Mouse (Mus musculus) midbrain, embryonic 15.5 days (tissue): ENCODE measurements around the gene Adat2. TPM values are rescaled to one million over a fixed set of nuclear protein-coding genes. Genes with fewer than 3 reads are reported as not detected.

ENCODE experiments used
- ATAC-seq: fragments of 200-750 bp; cut with Nextera tagmentation; replicated peaks from 2 replicates; pipeline ENCODE4 v1.8.0; 2017; ENCODE audit warnings: moderate TSS enrichment
- H3K27ac ChIP-seq: fragments of 300-500 bp; sonication (generic); 2 replicates; pipeline ENCODE4 v1.5.1; 2015; ENCODE audit warnings: mild to moderate bottlenecking, inconsistent platforms
- H3K27me3 ChIP-seq: fragments of 300-500 bp; sonication (generic); replicated peaks from 2 replicates; pipeline ENCODE4 v1.6.1; 2015; ENCODE audit warnings: inconsistent platforms
- H3K36me3 ChIP-seq: fragments of 300-500 bp; sonication (generic); replicated peaks from 2 replicates; pipeline ENCODE4 v1.6.1; 2015; ENCODE audit warnings: inconsistent platforms
- H3K4me1 ChIP-seq: fragments of 300-500 bp; sonication (generic); 2 replicates; pipeline ENCODE4 v1.6.1; 2015; ENCODE audit warnings: inconsistent platforms
- H3K4me2 ChIP-seq: fragments of 300-500 bp; sonication (generic); 2 replicates; pipeline ENCODE4 v1.6.1; 2015; ENCODE audit warnings: inconsistent platforms, mild to moderate bottlenecking, moderate library complexity
- H3K4me3 ChIP-seq: fragments of 300-500 bp; sonication (generic); 2 replicates; pipeline ENCODE4 v1.5.1; 2015; ENCODE audit warnings: mild to moderate bottlenecking, inconsistent platforms
- H3K9ac ChIP-seq: fragments of 300-500 bp; sonication (generic); 2 replicates; pipeline ENCODE4 v1.6.1; 2015; ENCODE audit warnings: mild to moderate bottlenecking, inconsistent platforms
- H3K9me3 ChIP-seq: fragments of 300-500 bp; sonication (generic); 2 replicates; pipeline ENCODE4 v1.6.1; 2016; ENCODE audit warnings: inconsistent platforms
- WGBS: fragments of 180-500 bp; shearing (Covaris S2); methylation state at CpG from one replicate; pipeline ENCODE4 v1.1.7; 2015; ENCODE audit warnings: mixed read lengths; 5-methylcytosine and 5-hydroxymethylcytosine counted together
- polyA plus RNA-seq: library from polyadenylated mRNA; unstranded; fragments of >200 nt; fragmentation: Nextera tagmentation; extraction: Ambion mirVana; gene quantifications from 2 replicates; pipeline ENCODE4 v1.2.1, GENCODE M21; 2015

The Adat2 gene
- polyA plus RNA-seq: 1.5 and 2.0 TPM in 2 replicates

- under 1% methylated on average over 50 of the region's 51 CpGs for WGBS
- Histone ChIP-seq H3K9ac (peak within 1 kb of the TSS; percentile 77), H3K4me3 (peak within 1 kb of the TSS; percentile 71), H3K4me1 (peaks cover 15% of the 10 kb centered on the region), H3K27me3 (no peaks in the 10 kb centered on the region), H3K9me3 (no peaks in the 10 kb centered on the region), H3K4me2 (peak within 1 kb of the TSS; percentile 68), H3K36me3 (no peaks in the 10 kb centered on the region), H3K27ac (peak within 1 kb of the TSS; percentile 81)
- ATAC-seq: peak; percentile 97
Measured at GRCm38 (mm10) chr10:13552646-13553497, at the start of gene Adat2, which contains the start of gene Pex3. Adat2 (plus strand) TSS chr10:13552894. Pex3 (minus strand) TSS chr10:13553142.

- H3K27me3 ChIP-seq: no peaks in the 10 kb centered on the region
- no peak overlapping the region for H3K27ac ChIP-seq
- 85% methylated on average over 4 of the region's 4 CpGs for WGBS
Measured at GRCm38 (mm10) chr10:13521857-13522256, 30.8 kb upstream of the Adat2 start.

GRCm38 (mm10) chr10:13528155-13528554 is 24.5 kb upstream of the Adat2 start:
- 90% methylated on average over 4 of the region's 4 CpGs for WGBS
- H3K9me3 ChIP-seq: no peaks in the 10 kb centered on the region
- H3K9ac ChIP-seq: no peak overlapping the region
- ATAC-seq: no peak
- no peaks in the 10 kb centered on the region for H3K4me1 ChIP-seq
- H3K4me2 ChIP-seq: no peak overlapping the region
- peaks cover 24% of the 10 kb centered on the region for H3K36me3 ChIP-seq
- H3K4me3 ChIP-seq: no peak overlapping the region
- no peak overlapping the region for H3K27ac ChIP-seq
- H3K27me3 ChIP-seq: no peaks in the 10 kb centered on the region

More at GRCm38 (mm10) chr10:13521857-13522256, 30.8 kb upstream of the Adat2 start:
- no peak for ATAC-seq
- no peak overlapping the region for H3K9ac ChIP-seq
- H3K36me3 ChIP-seq: 0 out of 2 replicates have a peak, but pooled peaks cover 3% of the 10 kb centered on the region
- H3K9me3 ChIP-seq: no peaks in the 10 kb centered on the region
- no peak overlapping the region for H3K4me2 ChIP-seq
- no peaks in the 10 kb centered on the region for H3K4me1 ChIP-seq
- no peak overlapping the region for H3K4me3 ChIP-seq

GRCm38 (mm10) chr10:13534751-13535150 is 17.9 kb upstream of the Adat2 start:
- no peak overlapping the region for H3K27ac ChIP-seq
- H3K27me3 ChIP-seq: no peaks in the 10 kb centered on the region
- H3K9me3 ChIP-seq: no peaks in the 10 kb centered on the region
- peaks cover 35% of the 10 kb centered on the region for H3K36me3 ChIP-seq
- WGBS: 93% methylated on average over 3 of the region's 3 CpGs
- H3K4me2 ChIP-seq: no peak overlapping the region
- H3K9ac ChIP-seq: no peak overlapping the region
- ATAC-seq: no peak
- H3K4me1 ChIP-seq: no peaks in the 10 kb centered on the region
- no peak overlapping the region for H3K4me3 ChIP-seq

GRCm38 (mm10) chr10:13536706-13537105 is 16.0 kb upstream of the Adat2 start:
- Histone ChIP-seq H3K4me3 (no peak overlapping the region), H3K9me3 (no peaks in the 10 kb centered on the region), H3K4me2 (no peak overlapping the region), H3K4me1 (no peaks in the 10 kb centered on the region), H3K27me3 (no peaks in the 10 kb centered on the region), H3K36me3 (peaks cover 30% of the 10 kb centered on the region), H3K27ac (no peak overlapping the region), H3K9ac (no peak overlapping the region)
- WGBS: 97% methylated on average over 7 of the region's 7 CpGs
- ATAC-seq: no peak

- H3K27ac ChIP-seq: no peak overlapping the region
- no peaks in the 10 kb centered on the region for H3K9me3 ChIP-seq
- no peak for ATAC-seq
- peaks cover 21% of the 10 kb centered on the region; the same call in 1 of the 2 replicates for H3K36me3 ChIP-seq
- H3K27me3 ChIP-seq: no peaks in the 10 kb centered on the region
- H3K4me3 ChIP-seq: no peak overlapping the region
- WGBS: 92% methylated on average over 7 of the region's 7 CpGs
- no peak overlapping the region for H3K4me2 ChIP-seq
- H3K4me1 ChIP-seq: no peaks in the 10 kb centered on the region
- no peak overlapping the region for H3K9ac ChIP-seq
Measured at GRCm38 (mm10) chr10:13539769-13540333, 12.8 kb upstream of the Adat2 start.

- no peak overlapping the region for H3K27ac ChIP-seq
- H3K27me3 ChIP-seq: no peaks in the 10 kb centered on the region
- H3K4me2 ChIP-seq: no peak overlapping the region
- no peaks in the 10 kb centered on the region for H3K4me1 ChIP-seq
- ATAC-seq: no peak
- peaks cover 15% of the 10 kb centered on the region; the same call in 1 of the 2 replicates for H3K36me3 ChIP-seq
- 95% methylated on average over 5 of the region's 5 CpGs for WGBS
- no peak overlapping the region for H3K9ac ChIP-seq
- no peak overlapping the region for H3K4me3 ChIP-seq
- no peaks in the 10 kb centered on the region for H3K9me3 ChIP-seq
Measured at GRCm38 (mm10) chr10:13541721-13542120, 11.0 kb upstream of the Adat2 start.

- H3K27ac ChIP-seq: no peak overlapping the region
- peaks cover 15% of the 10 kb centered on the region for H3K4me1 ChIP-seq
- H3K9ac ChIP-seq: peak overlapping the region; percentile 77
- 30% methylated on average over 10 of the region's 10 CpGs for WGBS
- no peaks in the 10 kb centered on the region for H3K9me3 ChIP-seq
- peak overlapping the region; percentile 68 for H3K4me2 ChIP-seq
- H3K4me3 ChIP-seq: peak overlapping the region; percentile 71
- peak; percentile 46 for ATAC-seq
- H3K36me3 ChIP-seq: no peaks in the 10 kb centered on the region
- H3K27me3 ChIP-seq: no peaks in the 10 kb centered on the region
Measured at GRCm38 (mm10) chr10:13553498-13553985, 848 bp downstream of the Adat2 start.

- Histone ChIP-seq H3K9ac (no peak overlapping the region), H3K27me3 (no peaks in the 10 kb centered on the region), H3K4me2 (no peak overlapping the region), H3K36me3 (no peaks in the 10 kb centered on the region), H3K4me3 (no peak overlapping the region), H3K27ac (no peak overlapping the region), H3K4me1 (peaks cover 15% of the 10 kb centered on the region), H3K9me3 (no peaks in the 10 kb centered on the region)
- 92% methylated on average over 1 of the region's 1 CpGs for WGBS
- no peak for ATAC-seq
Measured at GRCm38 (mm10) chr10:13554316-13554715, 1.6 kb downstream of the Adat2 start.

GRCm38 (mm10) chr10:13560014-13560674 is 7.5 kb downstream of the Adat2 start:
- Histone ChIP-seq H3K4me1 (no peaks in the 10 kb centered on the region), H3K27me3 (no peaks in the 10 kb centered on the region), H3K4me2 (no peak overlapping the region), H3K9me3 (no peaks in the 10 kb centered on the region), H3K27ac (no peak overlapping the region), H3K36me3 (no peaks in the 10 kb centered on the region), H3K4me3 (no peak overlapping the region), H3K9ac (no peak overlapping the region)
- 88% methylated on average over 13 of the region's 13 CpGs for WGBS
- ATAC-seq: no peak

GRCm38 (mm10) chr10:13564364-13565079 is 11.8 kb downstream of the Adat2 start:
- no peak overlapping the region for H3K9ac ChIP-seq
- ATAC-seq: peak; percentile 89
- 28% methylated on average over 24 of the region's 24 CpGs for WGBS
- H3K27me3 ChIP-seq: peaks cover 18% of the 10 kb centered on the region
- no peaks in the 10 kb centered on the region for H3K9me3 ChIP-seq
- peak overlapping the region; percentile 54 for H3K4me2 ChIP-seq
- H3K4me3 ChIP-seq: peak overlapping the region; percentile 27
- H3K36me3 ChIP-seq: no peaks in the 10 kb centered on the region
- H3K27ac ChIP-seq: no peak overlapping the region
- H3K4me1 ChIP-seq: no peaks in the 10 kb centered on the region
